Mouse (Mus musculus) neural tube, embryonic 15.5 days (tissue): ENCODE results near the gene Eid3. TPM values are rescaled to one million over a fixed set of nuclear protein-coding genes. Genes with fewer than 3 reads are reported as not detected.

ENCODE experiments used
- ATAC-seq: fragments of 200-750 bp; cut with Nextera tagmentation; 2 replicates; pipeline ENCODE4 v1.8.0; 2017; ENCODE audit warnings: mild to moderate bottlenecking, moderate TSS enrichment, moderate library complexity; ENCODE audit not compliant: low FRiP score
- H3K27ac ChIP-seq: fragments of 300-500 bp; sonication (generic); replicated peaks from 2 replicates; pipeline ENCODE4 v1.5.1; 2015; ENCODE audit warnings: mild to moderate bottlenecking, inconsistent platforms
- H3K27me3 ChIP-seq: fragments of 300-500 bp; sonication (generic); replicated peaks from 2 replicates; pipeline ENCODE4 v1.6.1; 2015; ENCODE audit warnings: inconsistent platforms
- H3K36me3 ChIP-seq: fragments of 300-500 bp; sonication (generic); 2 replicates; pipeline ENCODE4 v1.6.1; 2015; ENCODE audit warnings: inconsistent platforms
- H3K4me1 ChIP-seq: fragments of 300-500 bp; sonication (generic); 2 replicates; pipeline ENCODE4 v1.6.1; 2015; ENCODE audit warnings: inconsistent platforms
- H3K4me2 ChIP-seq: fragments of 300-500 bp; sonication (generic); 2 replicates; pipeline ENCODE4 v1.6.1; 2015; ENCODE audit warnings: inconsistent platforms, mild to moderate bottlenecking, moderate library complexity
- H3K4me3 ChIP-seq: fragments of 300-500 bp; sonication (generic); replicated peaks from 2 replicates; pipeline ENCODE4 v1.5.1; 2015; ENCODE audit warnings: mild to moderate bottlenecking, inconsistent platforms
- H3K9ac ChIP-seq: fragments of 300-500 bp; sonication (generic); replicated peaks from 2 replicates; pipeline ENCODE4 v1.6.1; 2015; ENCODE audit warnings: mild to moderate bottlenecking, inconsistent platforms
- H3K9me3 ChIP-seq: fragments of 300-500 bp; sonication (generic); replicated peaks from 2 replicates; pipeline ENCODE4 v1.6.1; 2016; ENCODE audit warnings: inconsistent platforms
- WGBS: fragments of 180-500 bp; shearing (Covaris S2); methylation state at CpG from one replicate; pipeline ENCODE4 v1.1.7; 2015; ENCODE audit warnings: mixed read lengths; 5-methylcytosine and 5-hydroxymethylcytosine counted together
- polyA plus RNA-seq: library from polyadenylated mRNA; unstranded; fragments of >200 nt; fragmentation: Nextera tagmentation; extraction: Ambion mirVana; gene quantifications from 2 replicates; pipeline ENCODE4 v1.2.1, GENCODE M21; 2015

Eid3 gene
- polyA plus RNA-seq, 1 experiment from 2014 or later: 0.58 TPM

DNA sequence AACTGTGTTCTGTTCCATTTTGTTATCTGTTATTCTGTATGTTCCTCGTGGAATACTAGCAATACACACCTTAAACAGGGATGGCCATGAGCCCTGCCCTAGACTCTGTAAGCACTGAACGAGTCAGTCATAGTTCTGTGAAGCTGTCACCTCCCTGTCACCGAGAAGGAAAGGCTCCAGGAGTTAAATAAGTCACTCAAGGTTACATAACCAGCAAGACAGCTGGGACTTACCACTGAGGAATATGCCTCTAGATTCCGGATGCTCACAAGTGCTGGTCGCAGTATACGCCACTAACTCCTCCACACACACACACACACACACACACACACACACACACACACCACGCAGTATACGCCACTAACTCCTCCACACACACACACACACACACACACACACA is 21.7 kb upstream of the Eid3 start:
- WGBS: 84% methylated on average over 6 of the region's 8 CpGs
- no peak overlapping the region for H3K4me2 ChIP-seq
- no peak for ATAC-seq
- no peaks in the 10 kb centered on the region for H3K36me3 ChIP-seq
- H3K27ac ChIP-seq: no peak overlapping the region
- H3K9me3 ChIP-seq: no peaks in the 10 kb centered on the region
- no peaks in the 10 kb centered on the region for H3K27me3 ChIP-seq
- H3K4me1 ChIP-seq: no peaks in the 10 kb centered on the region
- no peak overlapping the region for H3K9ac ChIP-seq
- no peak overlapping the region for H3K4me3 ChIP-seq

DNA sequence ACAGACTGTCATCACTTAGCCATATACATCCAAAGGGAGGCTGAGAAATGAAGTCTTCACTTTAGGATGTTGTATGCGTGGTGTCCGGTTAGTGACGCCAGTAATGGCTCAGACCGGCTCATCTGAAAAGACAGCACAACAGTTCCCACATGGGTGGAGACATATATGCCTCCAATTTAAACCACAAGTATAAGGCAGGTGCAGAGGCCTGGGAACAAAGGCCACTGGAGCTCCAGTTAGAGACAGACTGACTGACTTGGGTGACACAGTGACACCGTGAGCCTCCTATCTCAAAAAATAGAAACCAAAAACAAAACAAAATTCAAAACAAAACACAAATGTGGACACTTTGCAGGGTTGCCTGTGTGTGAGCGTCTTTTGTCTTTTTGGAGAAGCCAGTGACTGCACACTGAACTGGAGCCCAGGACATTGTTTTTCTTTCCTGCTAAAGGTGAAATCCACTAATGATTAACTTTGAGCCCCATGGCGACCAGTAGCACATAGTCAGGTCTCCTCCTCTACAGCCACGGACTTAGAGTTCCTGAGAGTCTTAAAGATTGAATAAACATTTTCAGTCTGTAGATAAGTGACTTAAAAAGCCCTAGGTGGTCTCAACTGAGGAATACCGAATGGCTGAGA is 18.5 kb upstream of the Eid3 start:
- H3K36me3 ChIP-seq: no peaks in the 10 kb centered on the region
- no peak overlapping the region for H3K4me2 ChIP-seq
- no peaks in the 10 kb centered on the region for H3K4me1 ChIP-seq
- ATAC-seq: no peak
- H3K9ac ChIP-seq: no peak overlapping the region
- 75% methylated on average over 9 of the region's 9 CpGs for WGBS
- no peaks in the 10 kb centered on the region for H3K27me3 ChIP-seq
- no peak overlapping the region for H3K4me3 ChIP-seq
- H3K27ac ChIP-seq: no peak overlapping the region
- H3K9me3 ChIP-seq: no peaks in the 10 kb centered on the region

DNA sequence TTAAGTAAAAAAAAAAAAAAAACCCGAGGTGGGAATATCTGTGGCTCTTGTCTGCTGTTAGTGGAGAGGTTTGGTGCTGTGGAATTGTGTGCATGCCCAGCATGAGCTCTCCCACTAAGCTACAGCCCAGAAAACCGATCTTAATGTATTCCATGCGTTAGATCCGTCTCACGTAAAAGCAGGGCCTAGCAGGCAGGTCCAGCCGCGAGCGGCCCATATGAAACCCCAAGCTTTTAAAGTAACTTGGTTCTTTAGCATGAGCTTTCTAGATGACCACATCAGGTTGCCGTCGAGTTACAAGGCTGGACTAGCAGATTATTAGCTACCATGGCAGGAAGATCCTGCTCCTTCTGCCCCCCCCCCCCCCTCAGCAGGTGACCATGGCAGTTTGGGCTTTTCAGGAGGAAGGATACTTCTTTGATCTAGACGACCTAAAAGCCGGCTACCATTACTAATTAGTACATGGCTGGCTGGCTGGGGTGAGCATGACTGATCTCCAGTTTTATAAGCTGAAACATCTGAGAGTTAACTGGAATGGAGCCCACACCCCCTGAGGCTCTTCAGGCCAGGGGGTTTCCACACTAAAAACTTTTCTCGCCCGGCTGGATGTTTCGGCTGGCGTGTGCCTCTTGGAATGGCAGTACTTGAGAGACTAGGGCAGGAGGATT is 16.6 kb upstream of the Eid3 start:
- no peak for ATAC-seq
- 42% methylated on average over 16 of the region's 16 CpGs for WGBS
- H3K9ac ChIP-seq: no peak overlapping the region

DNA sequence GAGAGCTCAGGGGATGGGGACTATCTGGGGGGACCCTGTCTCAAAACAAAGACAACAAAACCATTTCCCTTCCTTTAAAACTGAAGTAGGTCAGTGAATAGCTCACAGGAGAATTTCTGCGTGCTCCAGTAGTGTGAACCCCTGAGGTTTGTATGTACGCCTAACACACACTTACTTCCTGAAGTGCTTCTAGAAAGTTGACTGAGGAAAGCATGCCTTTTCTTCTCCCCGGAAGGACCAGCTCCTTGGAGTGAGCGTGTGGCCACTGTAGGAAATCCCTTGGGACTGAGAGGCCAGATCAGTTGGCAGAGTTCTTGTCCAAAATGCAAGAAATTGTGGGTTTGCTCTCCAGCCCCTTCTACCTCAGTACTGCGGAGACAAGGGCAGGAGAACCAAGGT is 16.1 kb upstream of the Eid3 start:
- H3K27ac ChIP-seq: no peak overlapping the region
- no peak overlapping the region for H3K4me2 ChIP-seq
- 80% methylated on average over 5 of the region's 5 CpGs for WGBS
- no peaks in the 10 kb centered on the region for H3K36me3 ChIP-seq
- no peak overlapping the region for H3K4me3 ChIP-seq
- no peak for ATAC-seq
- no peaks in the 10 kb centered on the region for H3K27me3 ChIP-seq
- H3K9me3 ChIP-seq: no peaks in the 10 kb centered on the region
- H3K4me1 ChIP-seq: no peaks in the 10 kb centered on the region
- no peak overlapping the region for H3K9ac ChIP-seq

More for the DNA sequence above, 16.6 kb upstream of the Eid3 start:
- Histone ChIP-seq H3K9me3 (no peaks in the 10 kb centered on the region), H3K4me2 (no peak overlapping the region), H3K4me3 (no peak overlapping the region), H3K36me3 (no peaks in the 10 kb centered on the region), H3K27ac (no peak overlapping the region), H3K4me1 (no peaks in the 10 kb centered on the region), H3K27me3 (no peaks in the 10 kb centered on the region)

DNA sequence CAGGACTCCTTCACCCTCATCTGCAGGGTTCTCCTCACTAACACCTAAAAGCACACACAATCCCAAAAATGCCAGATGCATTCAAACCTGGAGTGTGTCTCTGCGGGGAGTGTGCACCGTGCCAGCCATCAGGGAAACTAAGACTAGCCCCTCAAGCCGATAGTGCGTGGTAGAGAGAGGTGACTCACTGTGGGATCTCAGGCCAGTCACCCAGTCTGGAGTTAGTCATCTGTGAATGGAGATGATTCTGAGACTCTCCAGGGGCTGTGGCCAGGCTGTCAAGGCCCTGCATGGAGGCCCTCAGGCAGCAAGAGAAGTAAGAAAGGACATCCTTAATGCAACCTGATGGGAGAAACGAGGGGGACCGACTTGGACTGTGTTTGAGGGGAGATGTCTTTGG is 14.7 kb upstream of the Eid3 start:
- no peaks in the 10 kb centered on the region for H3K4me1 ChIP-seq
- H3K9ac ChIP-seq: no peak overlapping the region
- no peak overlapping the region for H3K27ac ChIP-seq
- H3K4me2 ChIP-seq: no peak overlapping the region
- H3K27me3 ChIP-seq: no peaks in the 10 kb centered on the region
- H3K36me3 ChIP-seq: no peaks in the 10 kb centered on the region
- no peaks in the 10 kb centered on the region for H3K9me3 ChIP-seq
- WGBS: 88% methylated on average over 6 of the region's 6 CpGs
- ATAC-seq: no peak
- H3K4me3 ChIP-seq: no peak overlapping the region

DNA sequence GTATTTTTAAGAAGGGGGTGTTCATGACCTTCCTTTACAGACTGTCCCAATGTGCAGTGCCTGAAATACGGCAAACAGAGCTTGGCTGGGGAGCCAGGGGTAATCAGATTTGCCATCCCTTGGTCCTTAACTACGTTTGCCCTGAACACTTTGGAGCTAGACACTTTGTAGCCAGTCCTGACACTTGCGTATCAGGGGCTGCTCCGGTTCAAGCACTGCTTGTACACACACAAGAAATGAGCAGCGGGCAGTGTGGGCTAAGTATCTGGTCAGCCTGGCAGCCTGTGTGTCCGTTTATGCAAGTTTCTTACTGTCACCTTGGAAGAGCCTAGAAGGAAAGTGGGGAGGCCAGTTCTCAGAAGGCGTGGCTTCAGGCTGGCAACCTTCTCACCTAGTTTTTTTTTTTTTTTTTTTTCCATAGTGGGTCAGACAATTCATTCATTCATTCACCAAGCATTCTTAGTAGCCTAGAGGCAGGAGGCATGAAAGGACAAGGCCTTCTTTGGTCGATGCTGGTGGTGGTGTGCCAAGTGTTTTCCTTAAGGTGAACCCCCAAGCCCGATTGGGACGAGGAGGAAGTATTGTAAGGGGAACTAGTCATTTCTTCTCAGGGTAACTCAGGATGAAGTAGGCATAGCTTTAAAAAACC is 8.3 kb upstream of the Eid3 start:
- H3K36me3 ChIP-seq: no peaks in the 10 kb centered on the region

DNA sequence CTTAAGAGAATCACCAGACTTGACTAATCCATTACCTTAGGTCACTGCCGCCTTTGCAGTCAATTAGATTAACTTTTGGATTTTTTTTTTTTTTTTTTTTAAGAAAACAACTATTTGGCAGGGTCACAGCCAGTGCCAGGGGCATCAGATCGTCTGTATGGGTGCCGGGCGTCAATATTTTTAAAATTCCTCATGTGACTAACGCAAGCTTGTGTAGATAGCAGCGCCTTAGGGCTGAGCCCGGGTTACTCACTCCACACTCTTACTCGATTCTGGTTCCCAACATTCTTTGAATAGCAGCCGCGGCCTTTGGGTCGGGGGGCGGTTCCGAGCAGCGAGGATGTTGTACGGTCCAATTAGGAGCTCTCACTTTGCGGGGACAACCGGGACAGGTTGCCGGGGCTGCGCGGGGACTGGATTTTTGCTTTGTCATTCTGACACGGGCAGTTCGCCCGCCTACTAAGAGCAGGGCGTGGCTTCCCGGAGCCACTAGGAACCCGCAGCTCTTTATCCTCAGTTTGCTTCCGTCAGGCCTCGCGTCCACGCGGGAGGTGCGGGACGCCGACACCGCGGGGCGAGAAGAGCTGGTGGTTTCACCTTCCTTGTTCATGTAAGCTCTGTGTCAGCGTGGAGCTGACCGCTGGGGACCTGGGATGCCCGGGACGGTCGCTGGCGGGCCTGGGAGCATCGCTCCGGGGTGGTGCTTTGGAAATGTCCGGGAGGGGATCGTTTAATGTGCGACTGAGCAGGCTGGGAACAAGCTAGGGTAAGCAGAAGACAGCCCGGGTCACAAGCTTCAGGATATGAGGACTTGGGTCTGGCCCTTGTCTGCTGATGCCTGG is 7.5 kb upstream of the Eid3 start:
- Histone ChIP-seq H3K36me3 (peaks cover 1% of the 10 kb centered on the region; the same call in 1 of the 2 replicates), H3K4me2 (peak overlapping the region; percentile 79), H3K4me3 (peak overlapping the region; percentile 50), H3K9me3 (no peaks in the 10 kb centered on the region), H3K9ac (peak overlapping the region; percentile 63), H3K27me3 (no peaks in the 10 kb centered on the region), H3K4me1 (peaks cover 38% of the 10 kb centered on the region), H3K27ac (peak overlapping the region; percentile 87)
- WGBS: under 1% methylated on average over 49 of the region's 49 CpGs
- peak; percentile 86 for ATAC-seq

More for the DNA sequence above, 8.3 kb upstream of the Eid3 start:
- Histone ChIP-seq H3K9ac (no peak overlapping the region), H3K27me3 (no peaks in the 10 kb centered on the region), H3K9me3 (no peaks in the 10 kb centered on the region), H3K4me1 (peaks cover 31% of the 10 kb centered on the region), H3K4me3 (peak overlapping the region; percentile 50), H3K27ac (peak overlapping the region; percentile 87; the same call in 1 of the 2 replicates), H3K4me2 (peak overlapping the region; percentile 79)
- 59% methylated on average over 10 of the region's 10 CpGs for WGBS
- no peak for ATAC-seq

DNA sequence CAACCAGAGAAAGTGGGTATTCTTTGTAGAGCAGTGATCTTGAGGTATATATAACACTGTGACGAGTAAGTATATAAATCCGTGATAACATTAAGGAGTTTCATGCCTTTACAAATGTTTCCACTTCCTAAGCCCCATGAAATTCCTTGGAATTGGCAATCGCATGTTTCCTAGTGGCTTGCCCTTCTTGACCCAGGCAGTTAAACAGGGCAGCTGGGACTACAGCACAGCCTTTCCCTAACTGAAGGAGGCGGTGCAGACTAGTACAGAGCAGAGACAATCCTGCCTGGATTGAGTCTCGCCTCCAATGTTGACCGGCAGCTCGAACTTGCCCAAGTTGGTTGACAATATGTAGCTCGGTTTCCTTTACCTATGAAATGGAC is 6.9 kb upstream of the Eid3 start:
- Histone ChIP-seq H3K27me3 (no peaks in the 10 kb centered on the region), H3K36me3 (peaks cover 7% of the 10 kb centered on the region; the same call in 1 of the 2 replicates), H3K4me1 (peaks cover 41% of the 10 kb centered on the region), H3K9me3 (no peaks in the 10 kb centered on the region), H3K4me2 (peak overlapping the region; percentile 79), H3K9ac (peak overlapping the region; percentile 63), H3K4me3 (peak overlapping the region; percentile 50), H3K27ac (peak overlapping the region; percentile 87)
- WGBS: 0% methylated on average over 8 of the region's 8 CpGs
- peak; percentile 75 for ATAC-seq

DNA sequence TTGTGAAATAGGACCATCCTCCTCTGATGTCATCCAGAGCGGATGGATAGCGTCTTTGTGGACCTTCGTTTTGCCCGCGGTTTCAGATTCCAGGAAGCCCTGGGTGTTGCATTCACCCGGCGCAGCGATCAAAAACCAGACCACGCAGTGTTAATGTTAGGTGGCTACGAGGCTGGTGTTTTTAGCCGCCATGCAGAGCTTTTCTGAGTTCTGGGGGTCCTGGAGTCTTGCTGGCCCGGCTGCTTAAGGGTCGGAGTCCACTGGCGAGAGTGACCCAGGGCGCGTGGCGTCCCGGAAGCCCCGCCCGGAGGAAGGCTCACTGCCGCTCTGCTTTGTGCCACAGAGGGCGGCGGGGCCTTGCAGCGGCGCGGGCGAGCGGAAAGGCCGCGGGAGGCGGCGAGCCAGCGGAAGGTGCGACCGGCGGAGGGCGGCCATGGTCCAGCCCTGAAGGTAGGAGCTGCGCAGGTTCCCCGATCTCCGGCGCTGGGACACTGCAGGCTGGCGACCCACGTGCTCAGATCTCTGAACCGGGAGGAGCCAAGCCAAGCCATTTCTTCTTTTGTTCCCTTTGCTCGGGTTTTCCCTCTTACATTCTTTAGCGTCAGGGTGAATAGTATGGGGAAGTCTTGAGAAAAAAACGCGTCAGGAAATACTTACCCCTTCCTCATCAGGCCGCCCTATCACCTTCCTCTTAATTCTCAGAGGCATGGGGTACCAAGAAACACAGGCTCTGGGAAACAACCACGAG is 6.1 kb upstream of the Eid3 start:
- peaks cover 41% of the 10 kb centered on the region for H3K4me1 ChIP-seq
- peak overlapping the region; percentile 84 for H3K27ac ChIP-seq
- peaks cover 12% of the 10 kb centered on the region; the same call in 1 of the 2 replicates for H3K36me3 ChIP-seq
- ATAC-seq: peak; percentile 56
- H3K9ac ChIP-seq: peak overlapping the region; percentile 63
- WGBS: 0% methylated on average over 50 of the region's 50 CpGs
- no peaks in the 10 kb centered on the region for H3K9me3 ChIP-seq
- peak overlapping the region; percentile 50 for H3K4me3 ChIP-seq
- H3K27me3 ChIP-seq: no peaks in the 10 kb centered on the region
- H3K4me2 ChIP-seq: peak overlapping the region; percentile 79

DNA sequence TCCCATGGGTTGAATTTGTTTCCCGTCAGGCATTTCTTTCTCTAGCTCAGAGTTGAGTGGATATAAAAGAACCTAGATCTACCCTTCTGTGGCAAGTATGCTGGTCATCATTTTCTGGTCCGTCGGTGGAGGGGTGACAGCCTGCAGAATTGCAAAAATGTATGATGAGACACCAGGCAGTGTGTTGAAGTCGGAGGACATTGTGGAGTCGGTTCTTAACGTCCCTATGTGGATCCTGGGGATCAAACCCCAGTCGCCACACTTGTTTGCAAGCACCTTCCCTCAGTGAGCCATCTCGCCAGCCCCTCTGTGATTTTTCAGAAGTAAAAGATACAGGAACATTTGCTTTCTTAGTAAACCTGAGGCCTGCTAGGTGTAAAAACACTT is 5.5 kb upstream of the Eid3 start:
- WGBS: 3% methylated on average over 8 of the region's 8 CpGs
- Histone ChIP-seq H3K27ac (peak overlapping the region; percentile 84), H3K27me3 (no peaks in the 10 kb centered on the region)

More for the DNA sequence above, 5.5 kb upstream of the Eid3 start:
- no peak for ATAC-seq
- Histone ChIP-seq H3K4me1 (peaks cover 42% of the 10 kb centered on the region), H3K36me3 (peaks cover 12% of the 10 kb centered on the region; the same call in 1 of the 2 replicates), H3K4me2 (peak overlapping the region; percentile 79), H3K9me3 (no peaks in the 10 kb centered on the region), H3K9ac (peak overlapping the region; percentile 63), H3K4me3 (peak overlapping the region; percentile 50)
